Mouse (Mus musculus): ENCODE results near the gene Ehf.

Ehf gene

GRCm38 (mm10) chr2:103303132-103303531, at the start of gene Ehf:
Ehf (minus strand) TSS chr2:103303278.
- in situ Hi-C loops (cut with MboI, MseI), result no loop called here

GRCm38 (mm10) chr2:103347417-103347891, 44.4 kb upstream of the Ehf start:
- in situ Hi-C loops (cut with MboI, MseI), result loop anchor here in 1 of 2 experiments (5.0 to 25.0 kb wide), 3 partner anchors 260 to 685 kb away; partner anchors contain the start of gene Slc1a2

GRCm38 (mm10) chr2:103346751-103347289, 43.7 kb upstream of the Ehf start:
- in situ Hi-C loops (cut with MboI, MseI), result loop anchor here in 1 of 2 experiments (5.0 to 25.0 kb wide), 3 partner anchors 260 to 685 kb away; partner anchors contain the start of gene Slc1a2

GRCm38 (mm10) chr2:103343611-103344010, 40.5 kb upstream of the Ehf start:
- in situ Hi-C loops (cut with MboI, MseI), result loop anchor here in 1 of 2 experiments (25.0 kb wide), 2 partner anchors 556 to 681 kb away; partner anchors contain the start of gene Slc1a2

- in situ Hi-C loops (cut with MboI, MseI), result loop anchor here in 1 of 2 experiments (25.0 kb wide), 2 partner anchors 555 to 680 kb away; partner anchors contain the start of gene Slc1a2
Measured at GRCm38 (mm10) chr2:103342123-103342522, 39.0 kb upstream of the Ehf start.

GRCm38 (mm10) chr2:103341375-103341971, 38.4 kb upstream of the Ehf start:
- in situ Hi-C loops (cut with MboI, MseI), result loop anchor here in 1 of 2 experiments (25.0 kb wide), 2 partner anchors 554 to 679 kb away; partner anchors contain the start of gene Slc1a2

GRCm38 (mm10) chr2:103338706-103339105, 35.6 kb upstream of the Ehf start:
- in situ Hi-C loops (cut with MboI, MseI), result loop anchor here in 1 of 2 experiments (25.0 kb wide), 2 partner anchors 551 to 676 kb away; partner anchors contain the start of gene Slc1a2

- in situ Hi-C loops (cut with MboI, MseI), result loop anchor here in 1 of 2 experiments (25.0 kb wide), 2 partner anchors 550 to 675 kb away; partner anchors contain the start of gene Slc1a2
Measured at GRCm38 (mm10) chr2:103337370-103337769, 34.3 kb upstream of the Ehf start.

GRCm38 (mm10) chr2:103336621-103337020, 33.5 kb upstream of the Ehf start:
- in situ Hi-C loops (cut with MboI, MseI), result loop anchor here in 1 of 2 experiments (25.0 kb wide), 2 partner anchors 549 to 674 kb away; partner anchors contain the start of gene Slc1a2

GRCm38 (mm10) chr2:103336000-103336399, 32.9 kb upstream of the Ehf start:
- in situ Hi-C loops (cut with MboI, MseI), result loop anchor here in 1 of 2 experiments (25.0 kb wide), 2 partner anchors 549 to 674 kb away; partner anchors contain the start of gene Slc1a2

- in situ Hi-C loops (cut with MboI, MseI), result loop anchor here in 1 of 2 experiments (25.0 kb wide), 2 partner anchors 544 to 669 kb away; partner anchors contain the start of gene Slc1a2
Measured at GRCm38 (mm10) chr2:103331666-103332191, 28.7 kb upstream of the Ehf start.

- in situ Hi-C loops (cut with MboI, MseI), result loop anchor here in 1 of 2 experiments (25.0 kb wide), 2 partner anchors 541 to 666 kb away; partner anchors contain the start of gene Slc1a2
Measured at GRCm38 (mm10) chr2:103328731-103329130, 25.7 kb upstream of the Ehf start.

- in situ Hi-C loops (cut with MboI, MseI), result loop anchor here in 1 of 2 experiments (25.0 kb wide), 2 partner anchors 538 to 663 kb away; partner anchors contain the start of gene Slc1a2
Measured at GRCm38 (mm10) chr2:103325301-103326048, 22.4 kb upstream of the Ehf start.

GRCm38 (mm10) chr2:103324320-103324719, 21.2 kb upstream of the Ehf start:
- in situ Hi-C loops (cut with MboI, MseI), result no loop called here

GRCm38 (mm10) chr2:103322171-103322570, 19.1 kb upstream of the Ehf start:
- in situ Hi-C loops (cut with MboI, MseI), result no loop called here

- in situ Hi-C loops (cut with MboI, MseI), result no loop called here
Measured at GRCm38 (mm10) chr2:103321638-103322037, 18.6 kb upstream of the Ehf start.

- in situ Hi-C loops (cut with MboI, MseI), result no loop called here
Measured at GRCm38 (mm10) chr2:103314002-103314401, 10.9 kb upstream of the Ehf start.

- in situ Hi-C loops (cut with MboI, MseI), result no loop called here
Measured at GRCm38 (mm10) chr2:103312640-103313039, 9.6 kb upstream of the Ehf start.

- in situ Hi-C loops (cut with MboI, MseI), result no loop called here
Measured at GRCm38 (mm10) chr2:103310663-103311062, 7.6 kb upstream of the Ehf start.

GRCm38 (mm10) chr2:103306686-103307085, 3.6 kb upstream of the Ehf start:
- in situ Hi-C loops (cut with MboI, MseI), result no loop called here

GRCm38 (mm10) chr2:103302669-103303068, 409 bp downstream of the Ehf start:
- in situ Hi-C loops (cut with MboI, MseI), result no loop called here
